Mouse (Mus musculus): ENCODE data around the gene Dap3. TPM values are rescaled to one million over a fixed set of nuclear protein-coding genes. Genes with fewer than 3 reads are reported as not detected.
A peak's percentile ranks its signal among the peaks of the same experiment; 100 is the strongest.
"Not testable (repeated sequence)": the region's sequence is repeated elsewhere in the genome, so short reads cannot be mapped to it uniquely, and the experiment has no call there.

Gene Dap3
- 144 TPM in 2 replicates for polyA plus RNA-seq (2015; fragmentation: Nextera tagmentation; extraction: Ambion mirVana)

GRCm38 (mm10) chr3:88950576-88951326, at the start of gene Dap3, which contains the start of gene Ash1l:
Gene Dap3, minus strand, starts transcription at chr3:88951181.
Gene Ash1l, plus strand, starts transcription at chr3:88950622.
- Histone ChIP-seq H3K36me3 (no peaks in the 10 kb centered on the region), H3K4me3 (replicated peaks) (peak within 1 kb of the TSS; percentile 92), H3K4me1 (peaks cover 43% of the 10 kb centered on the region), H3K9me3 (replicated peaks) (no peaks in the 10 kb centered on the region), H3K9ac (replicated peaks) (peak within 1 kb of the TSS; percentile 95), H3K4me2 (peak within 1 kb of the TSS; percentile 62), H3K27ac (replicated peaks) (peak within 1 kb of the TSS; percentile 100), H3K27me3 (replicated peaks) (no peaks in the 10 kb centered on the region)
- 1% methylated on average over 33 of the region's 64 CpGs for WGBS
- peak; percentile 83 for ATAC-seq (ENCODE audit: low FRiP score)

- 96% methylated on average over 2 of the region's 2 CpGs for WGBS
- H3K4me2 ChIP-seq = no peak overlapping the region
- H3K9me3 ChIP-seq (replicated peaks) = no peaks in the 10 kb centered on the region
- no peaks in the 10 kb centered on the region for H3K27me3 ChIP-seq (replicated peaks)
- no peak overlapping the region for H3K9ac ChIP-seq (replicated peaks)
- no peak overlapping the region for H3K4me3 ChIP-seq (replicated peaks)
- 0 out of 2 replicates have a peak, but pooled peaks cover 8% of the 10 kb centered on the region for H3K36me3 ChIP-seq
- H3K4me1 ChIP-seq = no peaks in the 10 kb centered on the region
- no peak overlapping the region for H3K27ac ChIP-seq (replicated peaks)
- no peak for ATAC-seq (ENCODE audit: low FRiP score)
Measured at GRCm38 (mm10) chr3:88992793-88993192, 41.8 kb upstream of the Dap3 start.

- Histone ChIP-seq H3K36me3 (peaks cover 36% of the 10 kb centered on the region), H3K9ac (replicated peaks) (no peak overlapping the region), H3K9me3 (replicated peaks) (no peaks in the 10 kb centered on the region), H3K4me3 (replicated peaks) (no peak overlapping the region), H3K4me1 (peaks cover 4% of the 10 kb centered on the region; the same call in 1 of the 2 replicates), H3K4me2 (no peak overlapping the region), H3K27ac (replicated peaks) (0 out of 2 replicates have a peak overlapping the region, but pooled peaks have one; percentile 56), H3K27me3 (replicated peaks) (no peaks in the 10 kb centered on the region)
- 18% methylated on average over 4 of the region's 4 CpGs for WGBS
- ATAC-seq (ENCODE audit: low FRiP score) = peak; percentile 68
Measured at GRCm38 (mm10) chr3:88983921-88984381, 33.0 kb upstream of the Dap3 start.

- 0 out of 2 replicates have a peak overlapping the region, but pooled peaks have one; percentile 37 for H3K27ac ChIP-seq (replicated peaks)
- no peak overlapping the region for H3K4me3 ChIP-seq (replicated peaks)
- no peaks in the 10 kb centered on the region for H3K27me3 ChIP-seq (replicated peaks)
- peaks cover 4% of the 10 kb centered on the region; the same call in 1 of the 2 replicates for H3K4me1 ChIP-seq
- H3K9me3 ChIP-seq (replicated peaks) = no peaks in the 10 kb centered on the region
- peak; percentile 24; the same call in 1 of the 2 replicates for ATAC-seq (ENCODE audit: low FRiP score)
- WGBS = 71% methylated on average over 8 of the region's 8 CpGs
- H3K4me2 ChIP-seq = no peak overlapping the region
- peaks cover 36% of the 10 kb centered on the region for H3K36me3 ChIP-seq
- no peak overlapping the region for H3K9ac ChIP-seq (replicated peaks)
Measured at GRCm38 (mm10) chr3:88981206-88982010, 30.4 kb upstream of the Dap3 start.

- WGBS = 72% methylated on average over 2 of the region's 2 CpGs
- Histone ChIP-seq H3K9me3 (replicated peaks) (no peaks in the 10 kb centered on the region), H3K36me3 (no peaks in the 10 kb centered on the region)
Measured at GRCm38 (mm10) chr3:88975012-88975411, 24.0 kb upstream of the Dap3 start.

GRCm38 (mm10) chr3:88963211-88963610, 12.2 kb upstream of the Dap3 start:
- H3K4me3 ChIP-seq (replicated peaks); H3K27ac ChIP-seq (replicated peaks): not testable (repeated sequence)

More at GRCm38 (mm10) chr3:88975012-88975411, 24.0 kb upstream of the Dap3 start:
- Histone ChIP-seq H3K27ac (replicated peaks) (peak overlapping the region; percentile 15; the same call in 1 of the 2 replicates), H3K4me2 (no peak overlapping the region), H3K4me3 (replicated peaks) (no peak overlapping the region), H3K4me1 (peaks cover 17% of the 10 kb centered on the region; the same call in 1 of the 2 replicates), H3K9ac (replicated peaks) (no peak overlapping the region), H3K27me3 (replicated peaks) (no peaks in the 10 kb centered on the region)
- no peak for ATAC-seq (ENCODE audit: low FRiP score)

GRCm38 (mm10) chr3:88953736-88954135, 2.8 kb upstream of the Dap3 start:
- Histone ChIP-seq H3K27me3 (replicated peaks) (no peaks in the 10 kb centered on the region), H3K36me3 (no peaks in the 10 kb centered on the region), H3K9ac (replicated peaks) (no peak overlapping the region), H3K4me3 (replicated peaks) (no peak overlapping the region), H3K27ac (replicated peaks) (no peak overlapping the region), H3K4me1 (peaks cover 28% of the 10 kb centered on the region), H3K4me2 (no peak overlapping the region), H3K9me3 (replicated peaks) (no peaks in the 10 kb centered on the region)
- ATAC-seq (ENCODE audit: low FRiP score) = no peak

More at GRCm38 (mm10) chr3:88963211-88963610, 12.2 kb upstream of the Dap3 start:
- not testable (repeated sequence) for H3K9ac ChIP-seq (replicated peaks); H3K4me2 ChIP-seq; H3K4me1 ChIP-seq; H3K27me3 ChIP-seq (replicated peaks); H3K36me3 ChIP-seq; H3K9me3 ChIP-seq (replicated peaks); ATAC-seq (ENCODE audit: low FRiP score)

GRCm38 (mm10) chr3:88953246-88953645, 2.3 kb upstream of the Dap3 start:
- no peak for ATAC-seq (ENCODE audit: low FRiP score)
- Histone ChIP-seq H3K4me3 (replicated peaks) (no peak overlapping the region), H3K27ac (replicated peaks) (no peak overlapping the region), H3K36me3 (no peaks in the 10 kb centered on the region), H3K9me3 (replicated peaks) (no peaks in the 10 kb centered on the region), H3K4me2 (no peak overlapping the region; the same call in 1 of the 2 replicates), H3K4me1 (peaks cover 33% of the 10 kb centered on the region), H3K27me3 (replicated peaks) (no peaks in the 10 kb centered on the region), H3K9ac (replicated peaks) (no peak overlapping the region)
- 88% methylated on average over 4 of the region's 4 CpGs for WGBS

GRCm38 (mm10) chr3:88951327-88951800, 383 bp upstream of the Dap3 start:
- Histone ChIP-seq H3K27ac (replicated peaks) (peak overlapping the region; percentile 100), H3K4me3 (replicated peaks) (peak overlapping the region; percentile 92), H3K9ac (replicated peaks) (peak overlapping the region; percentile 95), H3K4me2 (peak overlapping the region; percentile 62), H3K36me3 (no peaks in the 10 kb centered on the region), H3K4me1 (peaks cover 43% of the 10 kb centered on the region), H3K9me3 (replicated peaks) (no peaks in the 10 kb centered on the region), H3K27me3 (replicated peaks) (no peaks in the 10 kb centered on the region)
- 2% methylated on average over 5 of the region's 5 CpGs for WGBS
- ATAC-seq (ENCODE audit: low FRiP score) = no peak

GRCm38 (mm10) chr3:88949786-88950575, 1.0 kb downstream of the Dap3 start:
- Histone ChIP-seq H3K27ac (replicated peaks) (peak overlapping the region; percentile 100), H3K27me3 (replicated peaks) (no peaks in the 10 kb centered on the region), H3K4me1 (peaks cover 43% of the 10 kb centered on the region), H3K4me3 (replicated peaks) (peak overlapping the region; percentile 92), H3K9ac (replicated peaks) (peak overlapping the region; percentile 95), H3K36me3 (no peaks in the 10 kb centered on the region), H3K4me2 (peak overlapping the region; percentile 62), H3K9me3 (replicated peaks) (no peaks in the 10 kb centered on the region)
- under 1% methylated on average over 69 of the region's 92 CpGs for WGBS
- peak; percentile 93 for ATAC-seq (ENCODE audit: low FRiP score)

- ATAC-seq (ENCODE audit: low FRiP score) = no peak
- Histone ChIP-seq H3K4me3 (replicated peaks) (no peak overlapping the region), H3K4me2 (no peak overlapping the region), H3K4me1 (peaks cover 26% of the 10 kb centered on the region), H3K9me3 (replicated peaks) (no peaks in the 10 kb centered on the region), H3K27me3 (replicated peaks) (no peaks in the 10 kb centered on the region), H3K27ac (replicated peaks) (no peak overlapping the region), H3K9ac (replicated peaks) (no peak overlapping the region), H3K36me3 (peaks cover 27% of the 10 kb centered on the region)
- WGBS = 70% methylated on average over 4 of the region's 4 CpGs
Measured at GRCm38 (mm10) chr3:88944109-88944508, 6.9 kb downstream of the Dap3 start.

Measured in neural tube, embryonic 15.5 days (tissue).